Mouse (Mus musculus) liver, embryonic 14.5 days (tissue): ENCODE results near the gene Hdac9. TPM values are rescaled to one million over a fixed set of nuclear protein-coding genes. Genes with fewer than 3 reads are reported as not detected.
A peak's percentile ranks its signal among the peaks of the same experiment; 100 is the strongest.

Source experiments
- ATAC-seq: fragments of 200-750 bp; cut with Nextera tagmentation; 2 replicates; pipeline ENCODE4 v1.8.0; 2017; ENCODE audit warnings: moderate number of reproducible peaks, mild to moderate bottlenecking, moderate library complexity; ENCODE audit not compliant: insufficient read depth
- DNase-seq, 3 experiments: peaks; one replicate each; pipeline ENCODE4 v3.0.0-alpha.2; 2012 to 2013; ENCODE audit warnings: low read depth in 3 of 3, low spot score in 3 of 3
- H3K27ac ChIP-seq: fragments of 300-500 bp; sonication (generic); 2 replicates; pipeline ENCODE4 v1.5.1; 2014; ENCODE audit warnings: moderate library complexity, mild to moderate bottlenecking, control low read depth, inconsistent platforms
- H3K27me3 ChIP-seq: fragments of 300-500 bp; sonication (generic); 2 replicates; pipeline ENCODE4 v1.6.1; 2014; ENCODE audit warnings: mild to moderate bottlenecking, low read length, moderate library complexity; ENCODE audit not compliant: control insufficient read depth, insufficient read depth
- H3K36me3 ChIP-seq: fragments of 300-500 bp; sonication (generic); replicated peaks from 2 replicates; pipeline ENCODE4 v1.6.1; 2014; ENCODE audit warnings: low read depth; ENCODE audit not compliant: control insufficient read depth, insufficient read depth
- H3K4me1 ChIP-seq, 2 experiments: fragments of 200-500 bp in 1 of 2; fragments of 300-500 bp in 1 of 2; sonication (generic) in 1 of 2; replicated peaks; 2 replicates each; pipeline ENCODE4 v1.6.1; 2012 to 2014; ENCODE audit warnings: antibody characterized with exemption in 1 of 2, inconsistent platforms in 1 of 2, low read length in 1 of 2; ENCODE audit not compliant: control insufficient read depth in 2 of 2, insufficient read depth in 2 of 2
- H3K4me2 ChIP-seq: fragments of 300-500 bp; sonication (generic); 2 replicates; pipeline ENCODE4 v1.6.1; 2014; ENCODE audit warnings: low read depth, mild to moderate bottlenecking, control low read depth, moderate library complexity
- H3K4me3 ChIP-seq, 2 experiments: fragments of 200-500 bp in 1 of 2; fragments of 300-500 bp in 1 of 2; sonication (generic) in 1 of 2; 2 replicates each; pipeline ENCODE4 v1.5.1; 2012 to 2014; ENCODE audit warnings: low read depth in 2 of 2, low read length in 2 of 2, mild to moderate bottlenecking in 2 of 2, control low read depth in 1 of 2, inconsistent platforms in 1 of 2, moderate library complexity in 1 of 2; ENCODE audit not compliant: insufficient read depth in 1 of 2
- H3K9ac ChIP-seq: fragments of 300-500 bp; sonication (generic); replicated peaks from 2 replicates; pipeline ENCODE4 v1.6.1; 2014; ENCODE audit warnings: mild to moderate bottlenecking, control low read depth, moderate library complexity
- H3K9me3 ChIP-seq: fragments of 300-500 bp; sonication (generic); 2 replicates; pipeline ENCODE4 v1.6.1; 2016; ENCODE audit warnings: low read length, mixed read lengths; ENCODE audit not compliant: control insufficient read depth
- CTCF ChIP-seq: IDR thresholded peaks from 2 replicates; pipeline ENCODE4 v1.5.1; 2016; ENCODE audit warnings: antibody characterized with exemption, low read depth, control low read depth
- EP300 ChIP-seq: IDR thresholded peaks from 2 replicates; pipeline ENCODE4 v1.6.1; 2016; ENCODE audit warnings: antibody characterized with exemption, low read depth
- WGBS: fragments of 180-500 bp; shearing (Covaris S2); extraction: QIAGEN DNeasy Blood & Tissue Kit; methylation state at CpG from one replicate; pipeline ENCODE4 v1.1.7; 2014; ENCODE audit not compliant: insufficient replicate concordance; 5-methylcytosine and 5-hydroxymethylcytosine counted together
- polyA plus RNA-seq, 2 experiments: library from polyadenylated mRNA; depleted of rRNA in 1 of 2; stranded (reverse) in 1 of 2; unstranded in 1 of 2; fragments of >200 nt; fragmentation: Nextera tagmentation in 1 of 2; extraction: Ambion mirVana in 1 of 2; gene quantifications; 2 replicates each; pipeline versions ENCODE4 v1.2.1 to v1.2.3; 2012 to 2014

Gene Hdac9
- polyA plus RNA-seq, 2 experiments: 1.3 to 1.4 TPM

GRCm38 (mm10) chr12:34661378-34661777, 255.5 kb downstream of the Hdac9 start:
- H3K4me2 ChIP-seq: no peak overlapping the region
- DNase-seq (no peak), ATAC-seq (no peak)
- TF ChIP-seq CTCF (no peak), EP300 (no peak)
- no peak overlapping the region for H3K27ac ChIP-seq
- H3K4me3 ChIP-seq: no peak overlapping the region
- H3K9me3 ChIP-seq: no peaks in the 10 kb centered on the region
- H3K27me3 ChIP-seq: no peaks in the 10 kb centered on the region
- H3K4me1 ChIP-seq: no peaks in the 10 kb centered on the region
- no peak overlapping the region for H3K9ac ChIP-seq
- H3K36me3 ChIP-seq: no peaks in the 10 kb centered on the region

DNA sequence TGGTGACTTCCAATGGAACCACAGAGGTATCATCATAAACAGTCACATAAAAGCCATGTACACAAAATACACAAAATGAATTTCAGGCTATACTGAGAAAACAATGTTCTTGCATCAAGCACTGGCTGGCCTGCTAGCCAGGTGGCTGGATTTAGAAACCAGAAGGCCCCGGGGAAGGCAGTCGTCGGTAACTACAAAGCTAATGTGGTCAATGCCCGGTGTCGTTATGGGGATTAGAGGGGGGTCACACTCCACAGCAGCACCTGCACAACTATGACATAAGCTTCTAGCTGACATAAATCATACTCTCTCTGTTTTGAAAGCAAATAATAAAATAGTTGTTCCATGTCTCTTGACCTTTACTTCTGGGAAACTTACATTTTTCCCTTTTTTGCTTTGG, 256.9 kb downstream of the Hdac9 start:
- Histone ChIP-seq H3K27ac (no peak overlapping the region), H3K36me3 (no peaks in the 10 kb centered on the region), H3K4me2 (no peak overlapping the region), H3K27me3 (no peaks in the 10 kb centered on the region), H3K4me3 (no peak overlapping the region), H3K4me1 (no peaks in the 10 kb centered on the region), H3K9me3 (no peaks in the 10 kb centered on the region), H3K9ac (no peak overlapping the region)
- ATAC-seq: no peak
- TF ChIP-seq EP300: no peak
- TF ChIP-seq CTCF: no peak
- DNase-seq: no peak
- 59% methylated on average over 5 of the region's 5 CpGs for WGBS

DNA sequence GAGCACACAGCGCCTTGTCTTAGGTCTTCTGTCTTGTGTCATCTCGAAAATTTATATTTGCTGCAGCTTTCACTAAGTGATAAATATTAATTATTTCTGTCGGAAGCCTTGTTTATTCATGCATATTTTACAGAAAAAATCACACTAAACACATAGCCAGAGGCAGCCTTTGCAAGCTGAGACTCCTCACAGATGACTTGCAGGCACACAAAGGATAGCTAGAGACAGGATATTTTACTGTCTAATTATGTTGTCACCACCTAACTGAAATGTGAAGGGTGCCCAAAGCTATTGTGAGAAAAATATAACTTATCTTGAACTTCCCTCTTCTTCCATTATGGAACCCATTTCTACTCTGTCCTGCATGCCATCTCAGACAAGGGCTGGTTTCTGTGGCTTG, 258.3 kb downstream of the Hdac9 start:
- H3K4me2 ChIP-seq: no peak overlapping the region
- H3K27ac ChIP-seq: no peak overlapping the region
- no peak overlapping the region for H3K9ac ChIP-seq
- WGBS: 52% methylated on average over 3 of the region's 3 CpGs
- DNase-seq (no peak), ATAC-seq (no peak)
- no peak for TF ChIP-seq CTCF
- H3K9me3 ChIP-seq: no peaks in the 10 kb centered on the region
- H3K36me3 ChIP-seq: no peaks in the 10 kb centered on the region
- H3K27me3 ChIP-seq: no peaks in the 10 kb centered on the region
- H3K4me3 ChIP-seq: no peak overlapping the region
- no peaks in the 10 kb centered on the region for H3K4me1 ChIP-seq

DNA sequence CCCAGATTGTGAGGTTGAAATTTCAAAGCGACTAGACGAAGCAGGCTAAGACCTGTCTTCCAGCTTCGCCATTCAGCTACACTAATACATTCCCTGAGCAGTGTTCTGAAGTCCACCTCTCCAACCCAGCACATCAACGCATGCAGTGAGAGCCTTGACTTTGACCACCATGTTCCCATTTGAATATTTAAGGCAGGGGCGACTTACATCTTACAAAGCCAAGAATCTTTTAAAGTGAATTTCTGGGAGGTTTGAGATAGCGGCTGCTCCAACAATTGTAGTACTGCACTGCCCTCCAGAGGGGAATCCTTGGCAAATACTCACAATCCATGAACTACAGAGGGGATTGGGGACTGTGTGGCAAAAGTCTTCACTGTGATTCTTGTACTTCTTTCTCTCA, 258.8 kb downstream of the Hdac9 start:
- Histone ChIP-seq H3K36me3 (no peaks in the 10 kb centered on the region), H3K27me3 (no peaks in the 10 kb centered on the region), H3K4me2 (no peak overlapping the region), H3K27ac (no peak overlapping the region), H3K9ac (no peak overlapping the region), H3K4me3 (no peak overlapping the region), H3K9me3 (no peaks in the 10 kb centered on the region), H3K4me1 (no peaks in the 10 kb centered on the region)
- DNase-seq: no peak
- WGBS: 35% methylated on average over 6 of the region's 6 CpGs
- TF ChIP-seq EP300 (no peak), CTCF (0 out of 2 replicates have a peak, but pooled peaks have one; percentile 12)
- no peak for ATAC-seq

DNA sequence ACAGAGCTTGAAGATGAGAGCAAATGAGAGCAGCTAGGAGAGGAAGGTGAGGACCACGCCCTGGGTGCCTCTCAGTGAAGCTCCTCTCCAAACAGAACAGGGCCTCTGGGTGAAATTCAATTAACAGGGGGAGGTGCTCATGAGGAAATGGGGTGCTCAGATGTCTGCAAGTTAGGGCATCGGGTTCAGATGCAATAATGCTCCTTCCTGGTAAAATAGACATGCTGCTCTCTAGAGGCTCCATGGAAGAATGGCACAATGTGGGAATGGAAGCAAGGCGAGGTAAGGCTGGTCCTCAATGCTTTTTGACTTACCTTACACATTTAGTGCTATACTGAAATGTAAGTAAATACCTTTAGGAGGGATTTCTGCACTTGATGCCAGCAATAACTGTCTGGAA, 263.3 kb downstream of the Hdac9 start:
- Histone ChIP-seq H3K9ac (no peak overlapping the region), H3K9me3 (no peaks in the 10 kb centered on the region), H3K27me3 (no peaks in the 10 kb centered on the region), H3K36me3 (no peaks in the 10 kb centered on the region), H3K4me2 (no peak overlapping the region), H3K27ac (no peak overlapping the region), H3K4me3 (no peak overlapping the region), H3K4me1 (no peaks in the 10 kb centered on the region)
- ATAC-seq (no peak), DNase-seq (no peak)
- TF ChIP-seq EP300 (no peak), CTCF (no peak)
- 23% methylated on average over 3 of the region's 3 CpGs for WGBS

GRCm38 (mm10) chr12:34648753-34649152, 268.1 kb downstream of the Hdac9 start:
- ATAC-seq: no peak
- Histone ChIP-seq H3K36me3 (no peaks in the 10 kb centered on the region), H3K9ac (no peak overlapping the region), H3K9me3 (no peaks in the 10 kb centered on the region), H3K4me1 (no peaks in the 10 kb centered on the region), H3K27ac (no peak overlapping the region), H3K4me3 (no peak overlapping the region), H3K4me2 (no peak overlapping the region), H3K27me3 (no peaks in the 10 kb centered on the region)
- DNase-seq: no peak
- TF ChIP-seq CTCF: no peak
- TF ChIP-seq EP300: no peak
- 50% methylated on average over 3 of the region's 3 CpGs for WGBS
